Mouse (Mus musculus): Measurements from ENCODE around the gene Ranbp3. TPM values are rescaled to one million over a fixed set of nuclear protein-coding genes. Genes with fewer than 3 reads are reported as not detected.

The Ranbp3 gene
- total RNA-seq, 4 experiments from 2014 or later: 89.0 to 93.5 (median 93.0) TPM

GRCm38 (mm10) chr17:56673647-56674416, 738 bp downstream of the Ranbp3 start:
- DNase-seq (ENCODE audit: low spot score in 2 of 2): no peak

GRCm38 (mm10) chr17:56681791-56682190, 8.7 kb downstream of the Ranbp3 start:
- no peak for DNase-seq (ENCODE audit: low spot score in 2 of 2)

- DNase-seq (ENCODE audit: low spot score in 2 of 2): no peak
These were observed 9.8 kb downstream of the Ranbp3 start for GRCm38 (mm10) chr17:56682880-56683279.

- DNase-seq (ENCODE audit: low spot score in 2 of 2): no peak
These were observed 10.5 kb downstream of the Ranbp3 start for GRCm38 (mm10) chr17:56683546-56684140.

GRCm38 (mm10) chr17:56684649-56685048, 11.6 kb downstream of the Ranbp3 start:
- DNase-seq (ENCODE audit: low spot score in 2 of 2): no peak

GRCm38 (mm10) chr17:56686801-56687200, 13.7 kb downstream of the Ranbp3 start:
- no peak for DNase-seq (ENCODE audit: low spot score in 2 of 2)

- no peak for DNase-seq (ENCODE audit: low spot score in 2 of 2)
These were observed 15.0 kb downstream of the Ranbp3 start for GRCm38 (mm10) chr17:56688045-56688444.

GRCm38 (mm10) chr17:56688689-56689088, 15.6 kb downstream of the Ranbp3 start:
- no peak for DNase-seq (ENCODE audit: low spot score in 2 of 2)

- DNase-seq (ENCODE audit: low spot score in 2 of 2): no peak
These were observed 20.3 kb downstream of the Ranbp3 start for GRCm38 (mm10) chr17:56693395-56693794.

GRCm38 (mm10) chr17:56693851-56694310, 20.8 kb downstream of the Ranbp3 start:
- DNase-seq (ENCODE audit: low spot score in 2 of 2): peak; percentile 59 to 75

GRCm38 (mm10) chr17:56700451-56700850, 27.4 kb downstream of the Ranbp3 start:
- DNase-seq (ENCODE audit: low spot score in 2 of 2): no peak

- no peak for DNase-seq (ENCODE audit: low spot score in 2 of 2)
These were observed 29.9 kb downstream of the Ranbp3 start for GRCm38 (mm10) chr17:56703038-56703437.

GRCm38 (mm10) chr17:56706515-56706914, 33.4 kb downstream of the Ranbp3 start:
- DNase-seq (ENCODE audit: low spot score in 2 of 2): no peak

- no peak for DNase-seq (ENCODE audit: low spot score in 2 of 2)
These were observed 35.6 kb downstream of the Ranbp3 start for GRCm38 (mm10) chr17:56708692-56709091.

- no peak for DNase-seq (ENCODE audit: low spot score in 2 of 2)
These were observed 36.6 kb downstream of the Ranbp3 start for GRCm38 (mm10) chr17:56709708-56710107.

- no peak for DNase-seq (ENCODE audit: low spot score in 2 of 2)
These were observed 42.3 kb downstream of the Ranbp3 start for GRCm38 (mm10) chr17:56715360-56715759.

GRCm38 (mm10) chr17:56715914-56716654, 43.0 kb downstream of the Ranbp3 start:
- DNase-seq (ENCODE audit: low spot score in 2 of 2): peak in 1 of 2 experiments; percentile 29

- DNase-seq (ENCODE audit: low spot score in 2 of 2): peak; percentile 98 to 99
These were observed 43.7 kb downstream of the Ranbp3 start for GRCm38 (mm10) chr17:56716655-56717362.

- DNase-seq (ENCODE audit: low spot score in 2 of 2): peak; percentile 90 to 94
These were observed 44.4 kb downstream of the Ranbp3 start, which contains the start of the genes Ndufa11 and Vmac for GRCm38 (mm10) chr17:56717363-56718058. TSS of gene Ndufa11 (plus strand) at chr17:56717767. TSS of gene Vmac (minus strand) at chr17:56718022.

GRCm38 (mm10) chr17:56722441-56722840, 49.3 kb downstream of the Ranbp3 start:
- DNase-seq (ENCODE audit: low spot score in 2 of 2): no peak

Data from layer of hippocampus, adult 8-10 months (tissue).